Mouse (Mus musculus) C2C12 (cell line): ENCODE results near the gene Hoxb3. TPM values are rescaled to one million over a fixed set of nuclear protein-coding genes. Genes with fewer than 3 reads are reported as not detected.

Experiments used
- H3K27me3 ChIP-seq: one replicate; pipeline ENCODE4 v1.6.1; 2011; ENCODE audit not compliant: control insufficient read depth, insufficient read depth, insufficient read length
- H3K36me3 ChIP-seq: one replicate; pipeline ENCODE4 v1.6.1; 2011; ENCODE audit not compliant: control insufficient read depth, insufficient read depth
- H3K4me3 ChIP-seq: one replicate; pipeline ENCODE4 v1.5.1; 2011; ENCODE audit warnings: mild to moderate bottlenecking, control low read depth; ENCODE audit not compliant: poor library complexity, insufficient read depth, severe bottlenecking
- H3K79me2 ChIP-seq: one replicate; pipeline ENCODE4 v1.6.1; 2011; ENCODE audit not compliant: control insufficient read depth, insufficient read depth
- H3K79me3 ChIP-seq: one replicate; pipeline ENCODE4 v1.6.1; 2011; ENCODE audit warnings: low read depth, control low read depth
- H3ac ChIP-seq: one replicate; pipeline ENCODE3; 2011; ENCODE audit warnings: low read depth; ENCODE audit not compliant: control insufficient read depth, insufficient read length
- CEBPB ChIP-seq: IDR thresholded peaks from one replicate; pipeline ENCODE4 v1.6.1; 2011; ENCODE audit warnings: low read depth, mild to moderate bottlenecking, control low read depth, moderate library complexity
- CTCF ChIP-seq: IDR thresholded peaks from one replicate; pipeline ENCODE4 v1.5.1; 2011; ENCODE audit not compliant: control insufficient read depth, insufficient read depth, insufficient read length
- FOSL1 ChIP-seq: IDR thresholded peaks from one replicate; pipeline ENCODE4 v1.8.0; 2011; ENCODE audit warnings: mild to moderate bottlenecking, low read length; ENCODE audit not compliant: poor library complexity, insufficient read depth, severe bottlenecking
- MAX ChIP-seq: IDR thresholded peaks from one replicate; pipeline ENCODE4 v1.6.1; 2011; ENCODE audit warnings: mild to moderate bottlenecking, control low read depth
- MYOD1 ChIP-seq: IDR thresholded peaks from one replicate; pipeline ENCODE4 v1.6.1; 2011; ENCODE audit warnings: low read depth; ENCODE audit not compliant: control insufficient read depth, insufficient read length
- MYOG ChIP-seq: IDR thresholded peaks from one replicate; pipeline ENCODE4 v1.6.1; 2011; ENCODE audit not compliant: control insufficient read depth, insufficient read length; ENCODE audit errors: extremely low read depth
- USF1 ChIP-seq: IDR thresholded peaks from one replicate; pipeline ENCODE4 v1.6.1; 2011; ENCODE audit warnings: low read depth, mild to moderate bottlenecking, control low read depth, moderate library complexity
- polyA plus RNA-seq: library from polyadenylated mRNA; unstranded; fragments of >200 nt; fragmentation: generic; extraction: Trizol; gene quantifications from one replicate; pipeline ENCODE4 v1.2.1, GENCODE M21; 2012; ENCODE audit warnings: missing spikeins

Gene Hoxb3
- polyA plus RNA-seq, 1 experiment, result not detected

DNA sequence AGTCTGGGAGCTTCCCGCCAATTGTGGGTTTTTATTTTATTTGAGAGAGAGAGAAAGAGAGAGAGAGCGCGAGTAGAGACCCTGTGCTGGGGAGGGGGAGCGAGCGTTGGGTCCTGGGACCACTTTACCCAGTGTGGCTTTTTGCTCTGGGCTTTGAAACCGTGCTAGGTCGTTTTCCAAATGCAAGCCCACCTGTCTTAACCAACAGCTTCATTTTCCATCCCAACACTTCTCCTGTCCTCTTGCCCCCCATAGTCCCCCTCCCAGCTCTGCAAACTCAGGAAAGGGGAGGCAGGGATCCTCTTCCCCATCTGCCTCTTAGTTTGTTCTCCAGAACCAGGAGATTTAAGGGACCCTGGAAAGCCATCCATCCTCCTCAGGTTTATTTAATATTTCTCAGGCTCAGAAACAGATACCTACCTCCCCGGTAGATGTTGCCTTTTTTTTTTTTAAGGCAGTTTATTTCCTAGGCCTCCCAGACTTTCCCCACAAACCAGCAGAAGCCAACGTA lies 31.7 kb downstream of the Hoxb3 start:
- no peaks in the 10 kb centered on the region for H3K79me3 ChIP-seq
- H3ac ChIP-seq, result no peak overlapping the region
- peaks cover 53% of the 10 kb centered on the region for H3K27me3 ChIP-seq
- no peaks in the 10 kb centered on the region for H3K79me2 ChIP-seq
- no peak overlapping the region for H3K4me3 ChIP-seq
- TF ChIP-seq MYOD1 (no peak), CEBPB (no peak), USF1 (no peak), MYOG (no peak), MAX (no peak), FOSL1 (no peak), CTCF (no peak)
- no peaks in the 10 kb centered on the region for H3K36me3 ChIP-seq

- Histone ChIP-seq H3K79me3 (no peaks in the 10 kb centered on the region), H3K4me3 (no peak overlapping the region), H3K79me2 (no peaks in the 10 kb centered on the region), H3K27me3 (peaks cover 50% of the 10 kb centered on the region), H3K36me3 (no peaks in the 10 kb centered on the region), H3ac (no peak overlapping the region)
- no peak for TF ChIP-seq CTCF
- TF ChIP-seq FOSL1, result no peak
- TF ChIP-seq CEBPB, result no peak
- no peak for TF ChIP-seq MAX
- no peak for TF ChIP-seq MYOG
- no peak for TF ChIP-seq MYOD1
- no peak for TF ChIP-seq USF1
Observed at GRCm38 (mm10) chr11:96363807-96364206, 40.7 kb downstream of the Hoxb3 start.

DNA sequence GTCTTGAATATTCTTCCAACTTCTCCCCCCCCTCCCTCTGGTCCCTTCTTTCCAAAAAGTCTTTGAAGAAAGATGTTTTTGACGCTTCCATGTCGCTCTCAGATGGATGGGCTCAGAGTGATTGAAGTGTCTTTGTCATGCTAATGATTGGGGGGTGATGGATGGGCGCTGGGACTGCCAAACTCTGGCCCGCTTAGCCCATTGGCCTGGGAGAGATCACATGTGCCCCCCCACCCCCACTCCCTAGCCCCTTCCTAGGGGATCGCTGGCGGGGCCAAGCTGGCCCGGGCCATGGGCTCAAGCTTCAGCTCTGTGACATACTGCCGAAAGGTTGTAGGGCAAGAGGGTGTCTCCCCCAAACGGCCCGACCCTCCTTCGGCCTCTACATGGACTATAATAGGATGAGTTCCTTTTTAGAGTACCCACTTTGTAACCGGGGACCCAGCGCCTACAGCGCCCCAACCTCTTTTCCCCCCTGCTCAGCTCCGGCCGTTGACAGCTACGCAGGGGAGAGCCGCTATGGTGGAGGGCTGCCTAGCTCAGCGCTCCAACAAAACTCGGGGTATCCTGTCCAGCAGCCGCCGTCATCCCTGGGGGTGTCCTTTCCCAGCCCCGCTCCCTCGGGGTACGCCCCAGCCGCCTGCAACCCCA lies 42.4 kb downstream of the Hoxb3 start, which contains the start of gene Hoxb1:
TSS of gene Hoxb1 (plus strand) at position 312 of the 651 bp plus-strand sequence.
- Histone ChIP-seq H3K79me3 (no peaks in the 10 kb centered on the region), H3K27me3 (peaks cover 62% of the 10 kb centered on the region), H3ac (no peak within 1 kb of the TSS), H3K4me3 (no peak within 1 kb of the TSS), H3K36me3 (no peaks in the 10 kb centered on the region), H3K79me2 (no peaks in the 10 kb centered on the region)
- no peak for TF ChIP-seq MAX
- no peak for TF ChIP-seq CTCF
- TF ChIP-seq CEBPB, result no peak
- TF ChIP-seq FOSL1, result no peak
- TF ChIP-seq USF1, result no peak
- no peak for TF ChIP-seq MYOD1
- no peak for TF ChIP-seq MYOG

GRCm38 (mm10) chr11:96366092-96367041 lies 43.2 kb downstream of the Hoxb3 start:
- H3K4me3 ChIP-seq, result no peak overlapping the region
- no peaks in the 10 kb centered on the region for H3K79me3 ChIP-seq
- H3K27me3 ChIP-seq, result peaks cover 70% of the 10 kb centered on the region
- TF ChIP-seq USF1, result no peak
- TF ChIP-seq CEBPB, result no peak
- TF ChIP-seq MAX, result no peak
- TF ChIP-seq FOSL1, result no peak
- TF ChIP-seq CTCF, result no peak
- no peak for TF ChIP-seq MYOD1
- TF ChIP-seq MYOG, result no peak
- H3ac ChIP-seq, result no peak overlapping the region
- H3K79me2 ChIP-seq, result no peaks in the 10 kb centered on the region
- H3K36me3 ChIP-seq, result no peaks in the 10 kb centered on the region

DNA sequence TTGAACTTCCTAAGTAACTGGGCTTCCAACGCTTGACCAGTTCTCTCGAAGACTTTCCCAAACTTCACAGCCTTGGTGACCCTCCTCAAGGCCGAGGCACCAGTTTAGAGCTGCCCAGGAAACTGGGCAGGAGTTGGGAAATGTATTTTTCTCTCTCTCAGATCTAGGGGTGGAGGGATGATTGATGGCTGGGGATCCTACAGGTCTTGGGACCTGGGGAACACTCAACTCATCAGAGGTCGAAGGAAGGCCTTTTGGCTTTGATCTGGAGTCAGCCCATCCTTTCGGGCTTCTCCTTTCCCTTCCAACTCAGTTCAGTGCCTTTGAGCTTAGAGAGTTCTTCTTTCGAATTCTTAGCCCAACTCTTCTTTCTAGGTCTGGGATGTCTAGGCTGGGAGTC lies 44.0 kb downstream of the Hoxb3 start:
- Histone ChIP-seq H3ac (no peak overlapping the region), H3K36me3 (no peaks in the 10 kb centered on the region), H3K27me3 (peaks cover 70% of the 10 kb centered on the region), H3K79me2 (no peaks in the 10 kb centered on the region), H3K4me3 (no peak overlapping the region), H3K79me3 (no peaks in the 10 kb centered on the region)
- no peak for TF ChIP-seq CEBPB
